Mouse (Mus musculus) ES-E14 (cell line): ENCODE results near the gene Olfr373.
"Not testable (repeated sequence)": the region's sequence is repeated elsewhere in the genome, so short reads cannot be mapped to it uniquely, and the experiment has no call there.

Experiments used
- CHD2 ChIP-seq: IDR thresholded peaks from 2 replicates; pipeline ENCODE4 v1.6.1; 2014; ENCODE audit warnings: mild to moderate bottlenecking, low read depth, low read length, inconsistent platforms
- HCFC1 ChIP-seq: IDR thresholded peaks from 2 replicates; pipeline ENCODE4 v1.6.1; 2012; ENCODE audit warnings: low read length, inconsistent platforms, borderline replicate concordance; ENCODE audit not compliant: insufficient read depth
- MAFK ChIP-seq: IDR thresholded peaks from 2 replicates; pipeline ENCODE4 v1.6.1; 2014; ENCODE audit warnings: mild to moderate bottlenecking, low read depth, low read length, inconsistent platforms; ENCODE audit not compliant: insufficient read depth
- ZNF384 ChIP-seq: IDR thresholded peaks from 2 replicates; pipeline ENCODE4 v1.6.1; 2012; ENCODE audit warnings: low read depth, low read length, inconsistent platforms

- not testable (repeated sequence) for TF ChIP-seq CHD2, HCFC1, ZNF384, MAFK
These were observed 42.1 kb upstream of the Olfr373 start, which contains the start of gene Olfr372 for GRCm38 (mm10) chr8:72040918-72041317.
